Mouse (Mus musculus): ENCODE data around the gene Gjb4.

Gjb4 gene

DNA sequence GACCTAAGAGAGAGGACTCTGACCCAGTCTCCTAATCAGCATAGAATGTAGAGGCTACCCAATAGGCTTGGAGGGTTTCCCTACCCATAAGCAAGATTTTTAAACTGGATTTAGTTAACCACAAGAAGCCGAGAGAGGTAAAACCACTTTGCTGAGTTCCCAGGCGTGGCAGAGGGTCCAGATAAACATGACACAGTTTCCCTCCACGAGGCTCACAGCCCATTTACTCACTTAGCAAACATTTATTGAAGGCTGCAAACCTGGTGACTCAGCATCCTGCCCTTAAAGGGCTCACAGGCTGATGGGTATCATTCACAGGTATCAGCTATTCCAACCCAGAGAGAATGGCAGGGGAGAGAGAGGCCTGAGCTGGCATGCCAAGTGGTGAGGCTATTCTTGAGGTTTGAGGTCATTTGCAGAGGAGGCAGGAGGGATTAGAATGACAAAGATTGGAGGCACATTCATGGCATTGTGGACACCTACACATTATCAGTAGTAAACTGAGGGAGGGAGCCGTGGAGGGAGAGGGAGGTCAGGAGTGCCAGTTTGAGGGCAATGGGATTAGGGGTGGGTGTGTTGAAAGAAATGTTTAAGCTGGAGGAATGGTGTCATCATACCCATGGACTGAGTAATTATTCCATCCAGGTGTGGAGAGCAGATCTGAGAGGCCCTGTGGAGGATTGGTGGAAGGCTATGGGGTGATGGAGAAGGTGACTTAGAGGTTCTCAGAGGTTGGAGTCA lies 4.2 kb downstream of the Gjb4 start:
- no peak for DNase-seq (ENCODE audit: low read depth, low spot score)

DNA sequence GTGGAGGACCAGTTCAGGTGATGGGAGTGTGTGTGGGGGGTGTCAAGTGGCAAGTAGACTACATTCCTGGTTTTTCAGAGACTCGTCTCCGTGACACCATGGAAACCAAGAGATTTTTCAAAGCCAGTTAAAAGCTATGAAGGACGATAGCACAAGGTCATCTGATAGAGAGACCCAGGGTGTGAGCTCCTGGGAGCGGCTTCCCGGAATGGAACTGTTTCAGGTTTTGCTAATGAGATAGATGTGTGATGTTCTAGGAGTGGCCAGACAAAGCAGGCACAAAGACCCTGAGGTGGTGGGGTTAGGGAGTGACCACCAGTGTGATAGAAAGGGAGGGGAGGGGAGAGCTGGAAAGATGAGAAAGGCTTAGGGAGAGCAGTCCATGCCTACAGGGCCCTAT lies 8.9 kb downstream of the Gjb4 start:
- no peak for DNase-seq (ENCODE audit: low read depth, low spot score)

DNA sequence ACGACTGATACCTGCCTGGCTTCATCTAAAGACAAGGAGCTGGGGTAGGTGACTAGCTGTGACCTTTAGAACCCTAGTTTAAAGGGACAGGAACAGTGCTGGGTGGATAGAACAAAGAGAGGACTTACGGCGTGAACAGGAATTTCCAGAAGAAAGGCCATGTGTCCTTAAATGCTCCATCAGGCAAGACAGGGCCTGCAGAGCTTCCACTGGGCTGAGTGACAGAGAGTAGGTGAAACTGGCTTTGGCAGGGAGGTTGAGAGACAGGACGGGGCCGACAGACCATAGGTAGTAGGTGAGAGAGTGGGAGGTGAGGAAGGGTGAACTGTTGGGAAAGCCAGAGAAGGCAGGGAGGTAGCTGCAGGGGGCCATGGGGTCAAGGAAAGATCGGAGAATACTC lies 12.5 kb downstream of the Gjb4 start:
- DNase-seq (ENCODE audit: low read depth, low spot score), result no peak

DNA sequence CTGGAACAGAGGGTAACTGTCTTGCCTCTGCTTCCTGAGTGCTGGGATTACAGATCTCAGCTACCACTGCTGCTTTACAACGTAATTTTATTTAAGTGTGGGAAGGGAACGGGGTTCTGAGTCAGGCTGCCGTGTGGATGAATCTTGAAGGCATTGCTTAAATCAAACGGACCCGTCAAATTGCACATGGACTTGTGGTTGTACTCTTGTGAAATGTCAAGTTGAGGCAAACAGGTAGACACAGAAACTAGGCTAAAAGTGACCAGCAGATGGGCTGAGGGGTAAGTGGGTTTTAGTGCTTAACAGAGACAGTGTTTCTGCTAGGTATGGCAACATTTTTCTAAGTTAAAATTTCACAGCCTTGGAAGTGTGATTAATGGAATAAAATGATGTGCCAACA lies 16.2 kb downstream of the Gjb4 start:
- DNase-seq (ENCODE audit: low read depth, low spot score), result no peak

DNA sequence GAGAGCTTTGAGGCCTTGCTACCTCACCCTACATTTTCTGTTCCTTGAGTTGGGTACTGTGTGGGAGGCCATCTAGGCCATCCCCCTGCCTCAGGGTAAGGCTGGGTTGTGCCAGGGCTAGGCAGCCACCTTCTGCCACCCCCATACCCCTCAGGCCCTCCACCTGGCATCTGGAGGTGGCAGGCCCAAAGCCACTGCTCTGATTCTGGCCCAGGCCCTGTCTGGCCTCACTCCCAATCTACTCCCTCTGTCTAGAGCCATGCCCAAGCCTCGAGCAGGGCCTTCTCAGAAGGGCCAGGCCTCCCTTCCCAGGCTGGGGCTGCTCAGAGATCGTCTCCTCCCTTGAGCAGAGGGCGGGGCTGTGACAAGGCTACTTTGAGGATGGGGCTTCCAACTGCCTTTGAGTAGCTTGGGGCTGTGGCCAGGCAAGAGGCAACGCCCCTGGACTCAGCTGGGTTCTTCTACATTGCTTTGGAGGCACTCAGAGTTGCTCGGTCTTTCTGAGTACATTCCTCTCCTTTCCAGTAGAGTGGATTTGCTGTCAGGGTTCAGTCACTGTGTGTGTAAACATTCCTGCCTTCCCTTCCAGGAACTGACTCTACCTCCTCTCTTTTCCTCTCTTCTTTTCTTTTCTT lies 18.9 kb downstream of the Gjb4 start:
- no peak for DNase-seq (ENCODE audit: low read depth, low spot score)

DNA sequence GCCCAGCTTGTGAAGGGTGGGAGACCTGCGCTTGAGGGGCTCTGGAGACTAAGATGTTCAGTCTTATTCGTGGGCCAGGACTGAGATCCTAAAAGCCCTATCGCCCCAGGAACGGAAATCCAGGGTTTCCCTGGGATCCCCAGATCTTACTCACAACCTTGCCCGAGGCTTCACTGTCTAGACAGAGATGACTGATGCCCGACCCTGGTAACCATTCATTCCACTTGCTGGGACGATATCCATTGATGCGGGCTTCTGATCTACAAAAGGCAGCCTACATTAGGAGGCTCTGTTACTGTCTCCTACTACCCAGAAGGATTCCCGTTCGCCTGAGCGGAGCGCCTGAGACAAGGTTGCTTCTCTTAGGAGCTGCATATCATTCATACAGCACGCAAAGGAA lies 22.7 kb downstream of the Gjb4 start:
- DNase-seq (ENCODE audit: low read depth, low spot score), result no peak

- DNase-seq (ENCODE audit: low read depth, low spot score), result no peak
Observed at GRCm38 (mm10) chr4:127330181-127331100, 23.4 kb downstream of the Gjb4 start, which contains the start of gene Gjb3. Gjb3 (minus strand) TSS chr4:127330844.

DNA sequence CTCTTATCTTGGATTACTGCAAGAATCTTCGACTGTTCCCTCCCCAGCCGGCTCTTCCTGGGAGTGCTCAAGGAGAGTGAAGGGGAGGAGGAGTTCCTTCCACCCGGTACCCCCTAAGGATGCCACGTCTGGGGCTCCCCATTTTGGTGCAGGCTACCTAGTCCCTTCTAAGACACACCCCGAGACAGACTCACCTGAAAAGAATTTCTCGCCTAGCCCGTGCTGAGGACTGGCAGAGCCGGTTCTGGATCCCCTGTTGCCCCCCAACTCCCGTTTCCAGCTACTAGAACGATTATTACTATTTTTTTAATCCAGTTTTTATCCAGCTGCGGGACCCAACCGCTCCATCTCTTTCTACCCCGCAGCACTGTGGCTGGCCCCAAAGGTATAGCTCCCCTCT lies 24.1 kb downstream of the Gjb4 start:
- DNase-seq (ENCODE audit: low read depth, low spot score), result no peak

- DNase-seq (ENCODE audit: low read depth, low spot score), result no peak
Observed at GRCm38 (mm10) chr4:127329046-127329445, 24.8 kb downstream of the Gjb4 start.

DNA sequence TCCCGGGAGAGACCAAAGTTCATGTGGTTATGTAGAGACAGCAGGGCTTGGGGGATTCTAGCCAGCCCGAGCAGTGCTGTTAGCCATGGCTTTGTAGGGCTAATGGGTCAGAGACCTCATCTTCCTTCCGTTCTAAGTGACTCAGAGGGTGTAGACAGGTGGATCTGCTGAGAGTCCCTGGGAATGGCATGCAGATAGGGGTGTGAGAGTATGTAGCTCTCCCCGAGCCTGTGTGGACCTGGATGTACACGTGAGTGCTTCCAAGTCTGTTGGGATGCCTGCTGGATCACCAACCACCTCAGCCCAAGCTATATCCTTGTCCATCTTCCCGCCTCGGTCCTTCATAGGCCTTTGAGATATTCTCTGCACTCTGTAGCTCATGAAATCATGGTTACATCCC lies 25.5 kb downstream of the Gjb4 start:
- no peak for DNase-seq (ENCODE audit: low read depth, low spot score)

DNA sequence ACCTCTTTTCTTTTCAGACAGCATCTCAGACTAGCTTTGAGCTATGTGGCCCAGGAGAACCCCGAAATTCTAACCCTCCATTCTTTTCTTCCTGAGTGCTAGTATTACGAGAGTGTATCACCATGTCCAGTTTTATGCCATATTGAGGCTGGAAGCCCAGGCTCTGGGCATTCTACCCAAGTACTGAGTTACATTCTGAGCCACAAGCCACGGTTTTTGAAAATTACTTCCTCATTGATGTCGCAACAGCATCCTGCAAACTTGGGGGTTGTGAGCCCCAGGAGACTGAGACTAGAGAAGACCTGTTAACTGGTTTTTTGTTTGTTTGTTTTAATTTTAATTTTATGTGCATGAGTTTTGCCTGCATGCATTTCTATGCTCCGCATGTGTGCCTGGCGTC lies 26.1 kb downstream of the Gjb4 start:
- no peak for DNase-seq (ENCODE audit: low read depth, low spot score)

- no peak for DNase-seq (ENCODE audit: low read depth, low spot score)
Observed at GRCm38 (mm10) chr4:127327258-127327657, 26.6 kb downstream of the Gjb4 start.

GRCm38 (mm10) chr4:127325276-127325675 lies 28.6 kb downstream of the Gjb4 start:
- no peak for DNase-seq (ENCODE audit: low read depth, low spot score)

GRCm38 (mm10) chr4:127324759-127325158 lies 29.1 kb downstream of the Gjb4 start:
- peak; percentile 42 for DNase-seq (ENCODE audit: low read depth, low spot score)

DNA sequence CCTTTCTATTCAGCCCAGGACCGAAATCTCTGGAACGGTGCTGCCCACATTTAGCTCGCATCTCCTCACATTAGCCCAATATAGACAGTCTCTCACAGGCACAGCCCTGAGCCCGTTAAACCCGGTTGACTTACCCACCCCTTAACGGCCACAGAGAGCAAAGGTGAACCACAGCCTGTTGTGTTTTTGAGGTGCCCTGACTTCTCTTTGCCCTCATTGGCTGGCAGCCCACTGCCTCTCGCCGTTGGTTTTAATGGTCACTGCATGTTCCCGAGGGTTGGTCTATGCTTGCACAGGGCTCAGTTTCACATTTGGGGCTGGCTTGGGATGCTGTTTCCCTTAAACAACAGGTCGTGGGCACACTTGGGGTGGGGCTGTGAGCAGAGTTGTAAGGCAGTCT lies 29.6 kb downstream of the Gjb4 start:
- DNase-seq (ENCODE audit: low read depth, low spot score), result no peak

- no peak for DNase-seq (ENCODE audit: low read depth, low spot score)
Observed at GRCm38 (mm10) chr4:127323651-127324050, 30.2 kb downstream of the Gjb4 start.

GRCm38 (mm10) chr4:127319613-127320012 lies 34.3 kb downstream of the Gjb4 start:
- peak; percentile 36 for DNase-seq (ENCODE audit: low read depth, low spot score)

- no peak for DNase-seq (ENCODE audit: low read depth, low spot score)
Observed at GRCm38 (mm10) chr4:127317143-127317542, 36.7 kb downstream of the Gjb4 start.

DNA sequence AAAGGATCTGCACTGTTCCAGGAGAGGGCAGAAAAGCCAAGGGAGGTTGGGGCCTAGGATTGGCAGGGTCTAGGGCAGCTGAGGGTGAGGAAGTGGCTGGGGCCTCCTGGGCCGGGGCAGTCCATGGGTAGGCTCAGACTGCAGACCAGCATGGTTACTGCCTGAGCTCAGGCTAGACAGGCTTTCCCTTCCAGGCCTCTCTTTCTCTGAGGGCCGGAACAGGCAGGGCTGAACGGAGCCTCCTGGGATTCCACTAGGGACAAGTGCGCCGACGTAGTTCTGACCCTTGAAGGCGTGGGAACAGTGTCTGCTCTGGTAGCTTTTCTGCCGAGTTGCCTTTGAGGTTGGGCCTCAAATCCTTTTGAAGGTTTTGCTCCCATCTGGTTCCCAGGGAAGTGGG lies 38.1 kb downstream of the Gjb4 start:
- DNase-seq (ENCODE audit: low read depth, low spot score), result no peak

- DNase-seq (ENCODE audit: low read depth, low spot score), result no peak
Observed at GRCm38 (mm10) chr4:127314585-127314984, 39.3 kb downstream of the Gjb4 start.

GRCm38 (mm10) chr4:127313861-127314260 lies 40.0 kb downstream of the Gjb4 start, which contains the start of gene Gja4:
Gja4 (minus strand) TSS chr4:127314039.
- DNase-seq (ENCODE audit: low read depth, low spot score), result peak; percentile 26

GRCm38 (mm10) chr4:127312349-127312748 lies 41.5 kb downstream of the Gjb4 start:
- DNase-seq (ENCODE audit: low read depth, low spot score), result no peak

All from retina, adult 2 months (tissue).